Mouse (Mus musculus): Measurements from ENCODE around the gene Spag17.
"Not testable (repeated sequence)": the region's sequence is repeated elsewhere in the genome, so short reads cannot be mapped to it uniquely, and the experiment has no call there.

The Spag17 gene

DNA sequence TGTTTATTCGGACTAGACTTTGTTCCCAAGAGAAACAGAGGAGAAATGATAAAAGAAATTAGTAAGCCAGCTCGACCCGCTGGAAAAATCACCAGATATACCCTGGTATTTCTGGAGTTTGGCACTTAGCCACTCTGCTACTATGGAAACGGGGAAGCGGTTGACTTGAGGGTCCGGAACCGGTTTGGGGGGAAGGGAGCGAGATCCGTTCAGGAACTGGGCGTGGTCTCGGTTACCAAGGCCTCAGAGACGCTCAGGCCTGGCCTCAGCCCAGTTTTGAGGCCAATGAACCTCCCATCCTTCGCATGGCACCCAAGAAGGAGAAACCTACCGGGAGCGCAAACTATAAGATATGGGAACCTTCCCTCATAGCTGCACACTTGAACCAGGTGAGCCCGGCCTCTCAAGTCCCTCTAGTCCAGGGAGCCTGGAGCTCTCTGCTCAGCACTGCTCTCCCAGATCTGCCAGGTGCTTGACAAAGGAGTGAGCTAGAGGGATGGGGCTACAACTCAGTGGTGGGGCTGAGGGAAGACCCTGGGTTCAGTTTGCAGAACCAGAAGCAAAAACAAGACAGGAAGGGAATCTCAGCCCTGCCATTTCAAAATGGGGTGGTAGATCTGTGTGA is at the start of gene Spag17:
Spag17 (plus strand) TSS at position 220 of the 625 bp plus-strand sequence.
- DNase-seq (ENCODE audit: low spot score): no peak

- no peak for DNase-seq (ENCODE audit: low spot score)
Observed at GRCm38 (mm10) chr3:99842333-99842732, 42.9 kb upstream of the Spag17 start.

DNA sequence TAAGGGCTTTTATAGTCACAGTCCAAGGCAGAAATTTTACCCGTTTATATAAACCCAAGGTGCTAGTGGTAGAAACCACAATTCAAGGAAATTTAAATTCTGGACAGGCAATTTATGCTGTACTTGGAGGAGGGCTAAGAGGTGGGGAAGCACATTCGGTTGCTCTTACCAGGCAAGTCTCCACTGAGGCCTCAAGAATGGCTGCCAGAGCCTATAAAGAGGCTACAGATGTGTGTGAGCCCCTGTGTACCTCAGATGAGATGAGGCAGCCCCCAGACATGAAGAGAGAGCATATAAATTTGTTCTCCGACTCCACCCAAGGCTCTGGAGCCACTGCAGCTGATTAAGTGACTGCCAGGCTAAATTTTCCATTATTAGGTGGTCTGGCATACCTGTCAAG is 42.4 kb upstream of the Spag17 start:
- no peak for DNase-seq (ENCODE audit: low spot score)

DNA sequence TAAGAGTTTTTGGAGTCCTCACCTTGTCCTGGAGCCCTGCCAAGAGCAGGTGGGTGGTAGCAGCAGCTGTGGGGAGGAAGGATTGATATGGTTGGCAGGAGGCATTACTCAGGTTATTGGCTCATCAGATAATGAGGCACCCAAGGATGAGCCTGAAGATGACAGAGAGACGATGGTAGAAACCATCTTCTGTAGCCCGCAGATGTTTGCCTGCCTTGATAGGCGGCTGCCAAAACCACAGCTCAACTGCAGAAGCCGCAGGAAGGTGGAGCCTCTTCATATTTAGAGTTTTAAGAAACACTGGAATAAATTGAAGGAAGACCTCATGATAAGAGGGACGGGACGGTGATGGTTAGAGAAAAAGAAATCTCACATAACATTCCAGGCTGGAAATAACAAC is 42.0 kb upstream of the Spag17 start:
- DNase-seq (ENCODE audit: low spot score): no peak

DNA sequence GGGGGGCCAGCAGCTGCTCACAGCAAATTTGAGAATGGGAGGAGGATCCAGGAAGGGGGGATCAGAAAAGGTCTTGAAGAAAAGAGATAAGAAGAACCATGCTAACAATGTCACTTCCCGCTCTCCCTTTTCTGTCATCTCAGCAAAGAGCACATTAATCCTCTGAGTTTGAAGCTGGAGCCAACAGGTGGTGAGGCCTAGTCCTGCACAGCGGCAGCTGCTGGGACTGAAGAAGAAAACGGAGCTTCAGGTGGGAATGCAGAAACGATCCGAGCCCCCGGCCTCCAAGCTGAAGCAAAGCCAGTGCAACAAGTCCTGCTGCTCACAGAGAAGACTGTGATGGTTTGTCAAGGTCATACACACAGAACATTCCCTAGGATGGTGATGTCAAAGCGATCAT is 34.3 kb upstream of the Spag17 start:
- DNase-seq (ENCODE audit: low spot score): no peak

DNA sequence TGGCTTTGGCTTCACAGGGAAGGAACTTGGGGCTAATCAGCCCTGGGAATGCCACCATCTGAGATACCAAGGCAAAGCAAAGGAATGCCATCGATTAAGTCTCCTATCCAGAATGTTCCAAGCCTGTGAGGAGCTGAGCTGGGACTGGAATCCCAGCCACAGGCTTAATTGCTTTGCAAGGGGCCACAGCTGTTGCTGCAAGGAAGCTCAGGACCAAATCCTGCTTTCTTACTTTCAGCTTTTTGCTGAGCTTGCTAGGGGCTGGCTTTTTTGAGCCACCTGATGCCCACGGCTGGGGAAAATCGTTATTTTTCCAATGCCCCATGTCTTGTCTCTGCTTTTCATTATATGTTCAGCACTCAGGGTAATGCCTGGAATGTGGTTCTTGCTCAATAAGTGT is 30.6 kb upstream of the Spag17 start:
- no peak for DNase-seq (ENCODE audit: low spot score)

- no peak for DNase-seq (ENCODE audit: low spot score)
Observed at GRCm38 (mm10) chr3:99858922-99859321, 26.3 kb upstream of the Spag17 start.

GRCm38 (mm10) chr3:99864706-99865105 is 20.5 kb upstream of the Spag17 start:
- no peak for DNase-seq (ENCODE audit: low spot score)

GRCm38 (mm10) chr3:99875137-99875536 is 10.1 kb upstream of the Spag17 start:
- no peak for DNase-seq (ENCODE audit: low spot score)

DNA sequence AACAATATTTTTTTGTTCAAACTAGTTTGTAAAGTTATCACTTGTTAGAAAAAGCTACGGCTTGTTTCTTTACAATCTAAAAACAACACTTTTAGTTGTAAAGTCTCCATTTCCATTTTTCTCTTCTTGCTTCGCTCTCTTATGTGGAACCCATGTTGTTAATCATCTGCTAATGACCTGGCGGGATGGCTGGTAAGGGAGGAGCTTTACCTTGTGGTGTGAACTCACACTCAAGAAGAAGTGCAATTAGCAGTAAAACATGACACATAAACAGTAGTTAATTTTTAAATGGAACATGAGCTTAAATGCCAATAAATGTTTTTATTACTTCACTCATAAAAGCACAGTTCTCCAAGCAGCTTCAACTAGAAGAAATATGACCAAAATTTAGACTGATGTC is 3.7 kb upstream of the Spag17 start:
- no peak for DNase-seq (ENCODE audit: low spot score)

GRCm38 (mm10) chr3:99883988-99884564 is 1.1 kb upstream of the Spag17 start:
- DNase-seq (ENCODE audit: low spot score): no peak

DNA sequence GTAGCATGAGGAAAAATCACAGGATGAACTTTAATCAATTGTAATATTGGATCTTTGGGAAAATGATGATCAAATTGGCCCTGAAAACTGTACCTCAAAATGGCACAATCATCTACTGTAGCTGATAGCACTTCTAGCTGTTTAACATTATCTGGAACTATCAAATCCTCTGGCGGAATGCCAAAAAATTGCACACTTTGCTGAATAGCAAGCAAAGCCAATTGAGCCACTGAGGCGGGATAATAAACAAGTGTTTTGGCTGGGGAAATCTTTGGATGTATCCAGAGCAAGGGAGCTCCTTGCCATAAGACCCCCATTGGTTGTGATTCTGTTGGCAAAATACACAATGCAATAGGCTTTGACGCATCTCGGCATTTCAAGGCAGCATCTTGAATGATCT is 9.5 kb downstream of the Spag17 start:
- DNase-seq (ENCODE audit: low spot score): not testable (repeated sequence)

GRCm38 (mm10) chr3:99913809-99914439 is 28.7 kb downstream of the Spag17 start:
- no peak for DNase-seq (ENCODE audit: low spot score)

GRCm38 (mm10) chr3:99922944-99923343 is 37.7 kb downstream of the Spag17 start:
- DNase-seq (ENCODE audit: low spot score): no peak

DNA sequence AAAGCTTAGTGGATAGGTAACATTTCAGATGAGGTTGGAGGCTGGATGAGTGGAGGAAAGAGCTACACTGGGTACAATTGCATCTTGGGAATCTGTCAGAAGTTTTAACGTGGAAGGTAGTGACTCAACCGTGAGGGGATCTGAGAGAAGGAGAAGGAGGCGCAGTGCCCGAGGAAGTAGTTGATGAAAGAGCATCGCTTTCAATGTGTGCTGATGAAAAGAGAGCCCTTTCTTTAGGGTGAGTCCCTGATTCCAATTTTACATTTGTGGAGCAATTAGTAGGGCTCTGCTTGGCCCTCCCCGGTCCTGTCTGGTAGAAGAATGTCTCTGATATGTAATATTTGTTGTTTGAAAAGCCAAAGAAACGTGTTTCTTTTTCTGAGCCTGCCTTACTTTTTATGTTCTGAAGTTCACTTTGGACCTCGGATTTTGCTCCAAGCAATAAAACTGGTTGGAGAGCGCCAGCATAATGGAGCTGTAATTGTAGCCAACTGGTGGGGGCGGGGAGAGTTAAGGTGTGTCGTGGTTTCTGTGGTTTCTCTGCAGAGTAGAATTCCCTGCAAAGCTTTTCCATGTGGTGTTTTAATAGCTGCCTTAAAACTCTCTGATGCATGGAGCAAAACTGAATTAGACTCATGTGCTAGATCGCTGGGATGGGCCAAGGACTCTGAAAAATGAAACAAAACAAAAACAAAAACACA is 45.9 kb downstream of the Spag17 start:
- no peak for DNase-seq (ENCODE audit: low spot score)

DNA sequence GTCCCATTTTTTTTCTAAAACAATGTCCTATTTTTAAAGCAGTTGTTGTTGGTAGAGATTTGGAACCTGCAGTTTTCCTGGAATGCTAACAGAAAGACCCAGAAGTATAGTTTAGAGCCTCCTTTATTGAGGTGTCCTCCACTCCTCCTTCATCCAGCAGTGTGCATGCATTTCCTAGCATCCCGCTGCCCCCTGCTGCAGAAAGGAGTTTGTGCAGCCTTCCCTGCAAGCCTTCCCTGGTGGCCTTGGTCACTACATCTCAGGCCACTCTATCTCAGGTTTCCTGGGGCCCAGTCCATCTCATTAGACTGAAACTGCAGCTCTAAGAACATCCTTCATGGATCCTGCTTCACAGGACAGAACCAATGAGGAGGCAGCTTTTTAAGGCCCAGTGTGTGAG is 51.0 kb downstream of the Spag17 start:
- no peak for DNase-seq (ENCODE audit: low spot score)

GRCm38 (mm10) chr3:99938611-99939286 is 53.5 kb downstream of the Spag17 start:
- no peak for DNase-seq (ENCODE audit: low spot score)

- DNase-seq (ENCODE audit: low spot score): no peak
Observed at GRCm38 (mm10) chr3:99945171-99945570, 60.0 kb downstream of the Spag17 start.

DNA sequence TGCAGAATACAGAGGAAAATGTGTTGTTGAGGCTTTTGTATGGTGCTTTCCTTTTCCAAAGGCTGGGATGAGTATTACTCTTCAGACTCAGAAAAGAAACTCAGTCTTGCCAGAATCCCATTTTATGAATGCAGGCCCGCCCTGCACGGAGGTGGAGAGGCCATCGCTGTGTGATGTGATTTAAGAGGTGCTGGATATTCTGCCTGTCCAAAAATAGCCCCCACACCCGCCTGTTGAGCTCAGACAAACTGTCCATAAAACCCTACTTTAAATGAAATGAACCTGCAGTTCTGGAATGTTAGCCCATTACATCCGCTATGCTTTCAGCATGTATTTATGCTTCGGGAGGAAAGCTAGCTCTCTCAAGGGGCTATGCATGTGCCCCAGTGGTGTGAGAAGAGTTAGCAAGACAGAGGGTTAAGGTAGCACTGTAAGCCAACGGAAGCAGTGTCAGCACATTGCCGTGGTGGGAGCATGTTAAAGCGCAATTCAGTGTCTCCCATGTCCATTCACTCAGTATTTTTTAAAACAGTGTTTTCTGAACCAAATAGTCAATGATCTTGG is 68.9 kb downstream of the Spag17 start:
- no peak for DNase-seq (ENCODE audit: low spot score)

- no peak for DNase-seq (ENCODE audit: low spot score)
Observed at GRCm38 (mm10) chr3:99956517-99956916, 71.3 kb downstream of the Spag17 start.

DNA sequence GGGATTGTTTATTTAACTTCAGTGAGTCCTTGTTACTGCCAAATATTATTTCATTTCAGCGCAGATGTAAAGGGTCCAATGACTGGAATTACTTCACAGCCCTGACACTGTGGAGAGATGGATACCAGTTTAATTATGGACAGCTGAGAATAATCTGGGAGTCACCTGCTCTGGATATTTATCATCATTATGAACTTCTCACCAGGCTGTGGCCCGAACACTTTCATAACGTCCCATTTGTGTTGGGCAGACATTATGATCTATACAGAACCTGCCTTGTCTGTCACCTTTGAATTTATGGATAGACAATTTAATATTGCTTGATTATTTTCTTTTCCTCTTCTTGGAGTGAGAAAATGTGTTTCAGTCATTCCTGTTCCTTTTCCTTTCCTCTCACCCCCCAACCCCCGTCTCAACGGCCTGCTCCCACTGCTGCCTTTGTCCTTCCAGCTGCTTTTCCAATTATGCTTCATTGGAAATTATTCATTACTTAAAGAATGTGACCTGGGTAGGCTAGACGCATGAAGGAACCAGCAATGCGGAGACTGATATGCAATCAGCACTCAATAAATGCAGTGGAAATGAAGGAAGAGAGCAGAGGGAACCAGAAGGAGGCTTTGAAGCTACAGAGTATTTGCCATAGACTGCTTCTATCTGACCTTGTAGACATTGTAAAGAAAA is 74.7 kb downstream of the Spag17 start:
- DNase-seq (ENCODE audit: low spot score): no peak

GRCm38 (mm10) chr3:99964345-99964744 is 79.1 kb downstream of the Spag17 start:
- no peak for DNase-seq (ENCODE audit: low spot score)

Data from urinary bladder, postnatal 10 days (tissue).